Mouse (Mus musculus) liver, embryonic 15.5 days (tissue): ENCODE data around the gene Lrrc4. TPM values are rescaled to one million over a fixed set of nuclear protein-coding genes. Genes with fewer than 3 reads are reported as not detected.

Experiments used
- ATAC-seq: fragments of 200-750 bp; cut with Nextera tagmentation; 2 replicates; pipeline ENCODE4 v1.8.0; 2017; ENCODE audit warnings: moderate number of reproducible peaks, mild to moderate bottlenecking, moderate library complexity; ENCODE audit not compliant: insufficient read depth
- H3K27ac ChIP-seq: fragments of 300-500 bp; sonication (generic); replicated peaks from 2 replicates; pipeline ENCODE4 v1.5.1; 2015; ENCODE audit warnings: mild to moderate bottlenecking, inconsistent platforms
- H3K27me3 ChIP-seq: fragments of 300-500 bp; sonication (generic); 2 replicates; pipeline ENCODE4 v1.6.1; 2015; ENCODE audit warnings: mild to moderate bottlenecking, inconsistent platforms
- H3K36me3 ChIP-seq: fragments of 300-500 bp; sonication (generic); replicated peaks from 2 replicates; pipeline ENCODE4 v1.6.1; 2015; ENCODE audit warnings: moderate library complexity, mild to moderate bottlenecking, inconsistent platforms
- H3K4me1 ChIP-seq: fragments of 300-500 bp; sonication (generic); replicated peaks from 2 replicates; pipeline ENCODE4 v1.6.1; 2015; ENCODE audit warnings: inconsistent platforms
- H3K4me2 ChIP-seq: fragments of 300-500 bp; sonication (generic); 2 replicates; pipeline ENCODE4 v1.6.1; 2015; ENCODE audit warnings: moderate library complexity, mild to moderate bottlenecking, inconsistent platforms
- H3K4me3 ChIP-seq: fragments of 300-500 bp; sonication (generic); replicated peaks from 2 replicates; pipeline ENCODE4 v1.5.1; 2015; ENCODE audit warnings: mild to moderate bottlenecking, inconsistent platforms
- H3K9ac ChIP-seq: fragments of 300-500 bp; sonication (generic); 2 replicates; pipeline ENCODE4 v1.6.1; 2015; ENCODE audit warnings: moderate library complexity, mild to moderate bottlenecking, inconsistent platforms
- H3K9me3 ChIP-seq: fragments of 300-500 bp; sonication (generic); replicated peaks from 2 replicates; pipeline ENCODE4 v1.6.1; 2016; ENCODE audit warnings: inconsistent platforms
- WGBS: fragments of 180-500 bp; shearing (Covaris S2); methylation state at CpG from one replicate; pipeline ENCODE4 v1.1.7; 2015; ENCODE audit warnings: mixed read lengths; ENCODE audit not compliant: insufficient replicate concordance; 5-methylcytosine and 5-hydroxymethylcytosine counted together
- polyA plus RNA-seq: library from polyadenylated mRNA; unstranded; fragments of >200 nt; fragmentation: Nextera tagmentation; extraction: Ambion mirVana; gene quantifications from 2 replicates; pipeline ENCODE4 v1.2.1, GENCODE M21; 2015

The Lrrc4 gene
- polyA plus RNA-seq, 1 experiment from 2014 or later, result 0.02 TPM

DNA sequence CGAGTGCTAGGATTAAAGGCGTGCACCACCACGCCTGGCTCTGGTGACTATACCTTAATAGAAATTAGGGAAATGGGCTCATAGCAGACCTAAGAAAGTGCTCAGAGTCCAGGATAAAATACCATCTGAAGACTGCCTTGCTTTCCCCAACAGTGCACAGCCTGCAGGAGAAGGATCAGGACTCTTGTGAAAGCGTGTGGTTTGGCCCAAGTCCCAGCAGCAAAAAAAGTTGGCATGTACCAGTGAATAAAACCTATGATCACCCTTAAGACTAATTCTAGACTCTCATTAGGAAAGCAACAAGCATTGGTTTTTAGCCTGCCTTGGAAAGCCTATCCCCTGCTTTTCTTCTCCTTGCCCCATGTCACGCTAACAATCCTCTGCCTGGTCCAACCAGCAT, 7.7 kb downstream of the Lrrc4 start:
- Histone ChIP-seq H3K36me3 (no peaks in the 10 kb centered on the region), H3K9ac (no peak overlapping the region), H3K9me3 (no peaks in the 10 kb centered on the region), H3K4me3 (no peak overlapping the region), H3K27me3 (no peaks in the 10 kb centered on the region), H3K4me1 (no peaks in the 10 kb centered on the region), H3K4me2 (no peak overlapping the region), H3K27ac (no peak overlapping the region)
- WGBS, result 78% methylated on average over 5 of the region's 5 CpGs
- ATAC-seq, result no peak

DNA sequence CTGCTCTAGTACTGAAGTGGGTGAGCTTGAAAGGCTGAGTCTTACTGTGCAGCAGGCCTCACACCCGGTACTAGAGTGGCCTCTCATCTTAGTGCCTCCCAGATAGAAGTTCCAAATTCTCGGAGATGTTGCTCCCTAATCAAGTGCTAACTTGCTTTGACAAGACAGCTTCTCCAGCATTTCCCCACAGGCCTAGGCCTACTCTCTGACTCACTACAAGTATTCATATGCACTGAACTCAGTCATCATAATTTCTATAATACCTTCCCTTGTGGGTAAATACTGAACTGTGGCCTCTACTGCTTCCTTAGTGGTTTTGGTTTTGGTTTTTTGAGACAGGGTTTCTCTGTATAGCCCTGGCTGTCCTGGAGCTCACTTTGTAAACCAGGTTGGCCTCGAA, 8.2 kb downstream of the Lrrc4 start:
- H3K4me2 ChIP-seq, result no peak overlapping the region
- no peak for ATAC-seq
- H3K27ac ChIP-seq, result no peak overlapping the region
- no peak overlapping the region for H3K4me3 ChIP-seq
- H3K9ac ChIP-seq, result no peak overlapping the region
- H3K27me3 ChIP-seq, result no peaks in the 10 kb centered on the region
- H3K4me1 ChIP-seq, result no peaks in the 10 kb centered on the region
- H3K36me3 ChIP-seq, result no peaks in the 10 kb centered on the region
- WGBS, result 61% methylated on average over 3 of the region's 3 CpGs
- H3K9me3 ChIP-seq, result no peaks in the 10 kb centered on the region

DNA sequence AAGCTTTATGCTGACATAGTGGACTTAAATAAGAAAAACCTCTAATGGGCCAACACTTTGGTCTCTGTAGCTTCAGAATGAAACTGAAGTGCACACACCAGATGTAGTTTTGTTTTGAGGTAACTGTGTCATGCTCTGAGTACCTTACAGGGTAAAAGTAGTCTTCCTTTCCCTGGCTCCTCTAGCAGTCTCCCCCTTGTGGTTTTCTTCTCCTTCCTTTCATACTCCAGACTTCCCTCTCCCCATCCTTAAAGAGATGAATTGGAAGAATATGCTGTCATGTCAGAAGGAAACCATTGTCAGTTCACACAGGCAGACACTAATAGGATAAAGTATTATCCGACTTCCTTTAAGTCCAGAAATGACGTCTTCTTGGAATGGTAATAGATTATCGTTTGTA, 9.3 kb downstream of the Lrrc4 start:
- H3K4me2 ChIP-seq, result no peak overlapping the region
- H3K4me3 ChIP-seq, result no peak overlapping the region
- no peaks in the 10 kb centered on the region for H3K9me3 ChIP-seq
- ATAC-seq, result no peak
- no peak overlapping the region for H3K9ac ChIP-seq
- WGBS, result 60% methylated on average over 3 of the region's 3 CpGs
- H3K4me1 ChIP-seq, result no peaks in the 10 kb centered on the region
- H3K27me3 ChIP-seq, result no peaks in the 10 kb centered on the region
- no peaks in the 10 kb centered on the region for H3K36me3 ChIP-seq
- no peak overlapping the region for H3K27ac ChIP-seq

DNA sequence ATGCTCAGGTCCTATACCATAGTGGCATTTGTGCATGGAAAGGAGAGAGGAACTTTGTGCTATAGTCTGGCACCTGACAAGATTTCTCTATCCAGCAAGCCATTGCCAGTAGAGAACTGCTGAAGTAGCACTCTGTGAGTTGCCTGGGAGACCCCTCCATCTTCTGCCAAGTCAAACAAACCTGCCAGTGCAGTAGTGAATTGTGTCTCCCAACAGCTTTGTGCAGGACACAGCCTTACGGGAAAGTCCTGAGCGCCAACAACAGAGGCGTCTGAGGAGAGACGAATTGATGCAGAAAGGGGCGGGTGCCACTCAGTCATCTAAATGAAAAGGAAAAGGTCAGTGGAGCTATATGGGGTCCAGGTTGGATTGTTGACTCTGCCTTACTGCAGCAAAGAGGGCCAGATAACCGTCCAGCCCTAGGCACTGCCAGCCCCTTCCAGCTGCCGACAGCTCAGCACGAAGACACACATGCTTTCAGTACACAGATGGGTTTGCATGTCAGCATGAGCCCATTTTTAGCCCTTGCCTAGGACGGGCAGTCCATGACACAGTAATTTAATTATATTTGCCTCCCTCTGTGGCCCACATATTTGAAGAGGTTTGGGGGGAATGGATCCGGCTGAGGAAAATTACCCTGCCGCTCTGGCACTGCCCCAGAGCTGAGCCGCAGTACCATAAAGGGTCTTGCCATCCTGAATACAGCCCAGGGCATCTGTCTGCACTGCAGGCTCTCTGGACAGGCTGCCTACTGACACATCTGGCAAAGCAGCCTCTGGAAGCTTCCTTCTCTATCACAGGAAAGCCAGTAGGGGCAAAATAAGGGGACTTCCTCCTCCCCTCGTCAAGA, 11.8 kb downstream of the Lrrc4 start:
- H3K27me3 ChIP-seq, result no peaks in the 10 kb centered on the region
- no peaks in the 10 kb centered on the region for H3K36me3 ChIP-seq
- H3K4me1 ChIP-seq, result no peaks in the 10 kb centered on the region
- 76% methylated on average over 13 of the region's 13 CpGs for WGBS
- no peak for ATAC-seq
- no peak overlapping the region for H3K27ac ChIP-seq
- H3K4me2 ChIP-seq, result no peak overlapping the region
- H3K9me3 ChIP-seq, result no peaks in the 10 kb centered on the region
- no peak overlapping the region for H3K4me3 ChIP-seq
- no peak overlapping the region for H3K9ac ChIP-seq

DNA sequence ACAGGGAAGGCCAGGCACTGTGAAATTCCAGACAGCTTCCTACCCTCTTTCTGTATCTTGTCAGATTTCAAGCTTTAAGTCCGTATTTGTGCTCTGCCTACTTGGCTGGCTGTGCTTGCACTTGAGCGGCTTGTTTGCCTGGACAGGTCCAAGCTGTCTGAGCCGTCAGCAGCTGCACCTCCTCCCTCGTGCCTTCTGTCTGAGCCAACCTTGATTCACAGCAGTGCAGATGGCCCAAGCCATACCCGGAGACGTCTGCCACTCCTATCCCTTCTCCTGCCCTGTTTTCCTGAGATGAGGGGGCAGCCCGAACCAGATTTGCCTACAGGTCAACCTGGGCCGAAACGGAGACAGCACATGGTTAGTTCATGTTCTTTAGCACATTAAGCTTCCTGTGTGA, 14.5 kb downstream of the Lrrc4 start:
- H3K36me3 ChIP-seq, result no peaks in the 10 kb centered on the region
- no peak overlapping the region for H3K4me2 ChIP-seq
- no peaks in the 10 kb centered on the region for H3K4me1 ChIP-seq
- H3K27me3 ChIP-seq, result no peaks in the 10 kb centered on the region
- 78% methylated on average over 9 of the region's 9 CpGs for WGBS
- H3K4me3 ChIP-seq, result no peak overlapping the region
- ATAC-seq, result no peak
- H3K27ac ChIP-seq, result no peak overlapping the region
- no peaks in the 10 kb centered on the region for H3K9me3 ChIP-seq
- H3K9ac ChIP-seq, result no peak overlapping the region

DNA sequence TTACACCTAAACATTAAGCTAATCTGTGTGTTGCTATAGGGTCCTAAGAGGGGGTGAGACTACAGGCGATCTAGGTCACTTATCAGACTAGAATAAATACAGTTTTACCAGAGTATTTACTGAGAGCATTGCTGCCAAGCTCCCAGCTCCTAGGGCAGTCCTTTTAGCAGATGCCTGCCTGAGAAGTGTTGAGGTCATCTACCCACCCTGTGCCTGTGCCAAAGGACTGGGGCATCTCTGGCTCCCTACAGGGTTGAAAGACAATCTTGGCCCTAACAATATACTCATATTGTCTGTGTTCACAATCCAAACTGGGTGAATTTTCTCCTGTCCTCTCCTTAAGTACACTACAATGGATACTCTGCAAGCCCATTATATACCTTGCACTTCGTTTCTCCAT, 16.7 kb downstream of the Lrrc4 start:
- WGBS, result 53% methylated on average over 2 of the region's 2 CpGs
- no peak overlapping the region for H3K4me3 ChIP-seq

DNA sequence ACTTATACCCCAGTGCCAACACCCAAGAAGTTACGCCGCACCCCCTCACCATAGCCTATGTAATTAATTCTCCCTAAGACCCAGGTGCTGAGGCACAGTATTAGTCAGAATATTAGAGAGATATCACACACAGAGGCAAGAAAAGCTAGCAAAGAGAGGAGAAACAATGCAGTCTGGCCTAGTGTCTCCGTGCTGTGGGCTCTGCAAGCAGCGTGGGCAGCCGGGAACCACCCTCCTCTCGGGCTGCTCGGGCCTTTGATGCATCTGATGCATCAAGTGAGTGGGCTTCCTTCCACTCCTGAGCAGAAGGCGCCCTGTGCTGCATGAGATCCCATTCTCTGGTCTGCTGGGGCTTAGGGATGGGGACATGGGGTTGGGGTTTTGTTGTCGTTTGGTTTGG, 18.5 kb downstream of the Lrrc4 start:
- no peak for ATAC-seq
- Histone ChIP-seq H3K9me3 (no peaks in the 10 kb centered on the region), H3K4me3 (no peak overlapping the region), H3K27ac (no peak overlapping the region), H3K9ac (no peak overlapping the region), H3K27me3 (no peaks in the 10 kb centered on the region), H3K4me1 (no peaks in the 10 kb centered on the region), H3K4me2 (no peak overlapping the region), H3K36me3 (no peaks in the 10 kb centered on the region)
- WGBS, result 75% methylated on average over 9 of the region's 9 CpGs

More for the DNA sequence above, 16.7 kb downstream of the Lrrc4 start:
- Histone ChIP-seq H3K27me3 (no peaks in the 10 kb centered on the region), H3K9ac (no peak overlapping the region), H3K36me3 (no peaks in the 10 kb centered on the region), H3K9me3 (no peaks in the 10 kb centered on the region), H3K4me1 (no peaks in the 10 kb centered on the region), H3K27ac (no peak overlapping the region), H3K4me2 (no peak overlapping the region)
- ATAC-seq, result no peak

DNA sequence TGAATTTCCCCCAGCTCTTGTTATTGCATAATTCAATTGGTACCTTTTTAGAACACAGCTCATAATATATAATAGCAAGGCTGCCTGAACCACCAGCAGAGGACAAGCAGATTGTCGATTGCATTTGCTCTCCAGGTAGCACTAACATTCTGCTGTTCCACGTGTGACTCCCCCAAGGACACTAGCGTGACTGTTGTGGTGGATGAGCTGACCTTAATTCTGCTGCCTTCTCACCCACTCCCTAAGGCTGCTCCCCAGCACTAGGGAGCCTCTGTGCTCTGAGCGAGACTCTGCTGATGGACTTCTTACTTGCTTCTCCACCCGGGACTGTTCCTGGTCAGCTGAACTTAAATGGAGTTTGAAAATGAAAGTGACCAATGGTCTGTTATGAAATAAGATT, 26.8 kb downstream of the Lrrc4 start:
- 72% methylated on average over 5 of the region's 5 CpGs for WGBS
- Histone ChIP-seq H3K4me3 (no peak overlapping the region), H3K27me3 (no peaks in the 10 kb centered on the region), H3K27ac (no peak overlapping the region), H3K4me1 (no peaks in the 10 kb centered on the region), H3K36me3 (no peaks in the 10 kb centered on the region; the same call in 1 of the 2 replicates), H3K4me2 (no peak overlapping the region), H3K9ac (no peak overlapping the region), H3K9me3 (no peaks in the 10 kb centered on the region)
- no peak for ATAC-seq

DNA sequence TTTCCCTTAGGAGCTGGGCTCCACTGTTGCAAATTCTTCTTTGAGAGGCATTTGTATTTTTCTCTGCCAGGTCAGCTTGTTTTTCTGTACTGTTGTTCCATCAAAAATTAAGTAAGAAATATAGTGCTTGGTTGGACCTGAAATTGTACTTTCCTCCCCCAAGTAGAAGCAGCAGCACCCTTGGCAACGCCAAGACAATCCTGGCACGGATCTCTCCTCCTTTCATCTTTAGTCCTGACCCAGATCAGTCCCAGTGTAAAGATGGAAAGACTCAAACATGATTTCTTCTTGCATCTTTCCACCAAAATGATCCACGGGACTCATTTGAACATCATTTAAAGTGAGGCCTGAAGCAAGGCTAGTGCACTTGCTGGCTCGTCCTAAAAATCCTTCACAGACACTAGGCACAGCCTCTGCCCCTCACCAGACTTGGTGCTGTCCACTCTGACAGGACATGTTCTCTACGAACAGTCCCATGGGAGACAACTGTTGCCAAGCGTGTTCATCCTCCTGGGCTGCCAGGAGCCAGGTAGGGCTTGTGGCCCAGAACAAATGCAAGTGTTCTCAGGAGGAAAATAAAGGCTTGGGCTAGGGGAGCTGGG, 27.8 kb downstream of the Lrrc4 start:
- Histone ChIP-seq H3K27me3 (no peaks in the 10 kb centered on the region), H3K27ac (no peak overlapping the region), H3K36me3 (no peaks in the 10 kb centered on the region; the same call in 1 of the 2 replicates), H3K4me1 (no peaks in the 10 kb centered on the region), H3K4me2 (no peak overlapping the region), H3K9ac (no peak overlapping the region), H3K4me3 (no peak overlapping the region), H3K9me3 (no peaks in the 10 kb centered on the region)
- 71% methylated on average over 6 of the region's 6 CpGs for WGBS
- no peak for ATAC-seq

DNA sequence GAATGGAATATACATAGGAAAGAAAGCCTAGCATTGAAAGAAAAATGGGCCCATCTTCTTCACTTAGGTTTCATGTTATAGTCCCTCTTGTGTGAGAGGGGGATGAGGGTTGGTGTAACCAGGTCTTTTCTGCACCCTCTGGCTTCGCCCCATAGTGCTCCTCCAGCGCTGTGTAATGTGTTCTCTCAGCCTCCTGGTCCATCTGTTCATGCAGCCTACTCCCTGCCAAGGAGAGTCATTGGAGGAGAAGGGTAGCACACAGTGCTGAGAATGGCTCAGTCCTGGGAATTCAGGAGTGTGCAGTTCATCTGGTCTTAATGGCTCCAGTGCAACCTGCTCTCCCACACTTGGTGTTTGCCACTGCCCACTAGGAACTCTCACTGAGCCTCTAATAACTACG, 30.6 kb downstream of the Lrrc4 start:
- no peak for ATAC-seq
- H3K27ac ChIP-seq, result no peak overlapping the region

DNA sequence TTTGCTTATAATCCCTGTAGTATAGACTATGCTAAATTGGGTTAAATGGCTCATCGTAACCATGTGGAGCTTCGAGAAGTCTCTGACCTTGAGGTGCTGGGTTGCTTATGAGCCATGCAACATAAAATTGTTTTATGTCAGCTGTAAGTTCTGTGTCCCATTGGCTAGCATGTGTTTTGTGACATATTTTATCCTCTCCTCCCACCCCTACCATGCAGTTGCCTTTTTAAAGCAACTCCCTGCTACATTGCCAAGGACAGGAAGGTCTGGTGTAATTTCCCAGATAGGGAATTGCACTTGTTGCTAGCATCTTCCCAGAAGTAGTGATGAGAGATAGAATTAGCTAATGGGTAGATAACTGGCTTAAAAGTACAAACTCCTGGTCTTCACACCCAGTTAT, 31.7 kb downstream of the Lrrc4 start:
- no peak overlapping the region for H3K27ac ChIP-seq
- H3K27me3 ChIP-seq, result no peaks in the 10 kb centered on the region
- H3K9ac ChIP-seq, result no peak overlapping the region
- 86% methylated on average over 2 of the region's 2 CpGs for WGBS
- no peak overlapping the region for H3K4me2 ChIP-seq
- no peaks in the 10 kb centered on the region for H3K9me3 ChIP-seq
- no peak overlapping the region for H3K4me3 ChIP-seq
- H3K4me1 ChIP-seq, result no peaks in the 10 kb centered on the region
- peaks cover 11% of the 10 kb centered on the region for H3K36me3 ChIP-seq
- ATAC-seq, result no peak

More for the DNA sequence above, 30.6 kb downstream of the Lrrc4 start:
- Histone ChIP-seq H3K4me2 (no peak overlapping the region), H3K36me3 (peaks cover 6% of the 10 kb centered on the region), H3K4me3 (no peak overlapping the region), H3K9me3 (no peaks in the 10 kb centered on the region), H3K9ac (no peak overlapping the region), H3K27me3 (no peaks in the 10 kb centered on the region), H3K4me1 (no peaks in the 10 kb centered on the region)
- WGBS, result 72% methylated on average over 3 of the region's 3 CpGs
